Mouse (Mus musculus): ENCODE results near the gene Gatb.
"Not testable (repeated sequence)": the region's sequence is repeated elsewhere in the genome, so short reads cannot be mapped to it uniquely, and the experiment has no call there.

The Gatb gene

DNA sequence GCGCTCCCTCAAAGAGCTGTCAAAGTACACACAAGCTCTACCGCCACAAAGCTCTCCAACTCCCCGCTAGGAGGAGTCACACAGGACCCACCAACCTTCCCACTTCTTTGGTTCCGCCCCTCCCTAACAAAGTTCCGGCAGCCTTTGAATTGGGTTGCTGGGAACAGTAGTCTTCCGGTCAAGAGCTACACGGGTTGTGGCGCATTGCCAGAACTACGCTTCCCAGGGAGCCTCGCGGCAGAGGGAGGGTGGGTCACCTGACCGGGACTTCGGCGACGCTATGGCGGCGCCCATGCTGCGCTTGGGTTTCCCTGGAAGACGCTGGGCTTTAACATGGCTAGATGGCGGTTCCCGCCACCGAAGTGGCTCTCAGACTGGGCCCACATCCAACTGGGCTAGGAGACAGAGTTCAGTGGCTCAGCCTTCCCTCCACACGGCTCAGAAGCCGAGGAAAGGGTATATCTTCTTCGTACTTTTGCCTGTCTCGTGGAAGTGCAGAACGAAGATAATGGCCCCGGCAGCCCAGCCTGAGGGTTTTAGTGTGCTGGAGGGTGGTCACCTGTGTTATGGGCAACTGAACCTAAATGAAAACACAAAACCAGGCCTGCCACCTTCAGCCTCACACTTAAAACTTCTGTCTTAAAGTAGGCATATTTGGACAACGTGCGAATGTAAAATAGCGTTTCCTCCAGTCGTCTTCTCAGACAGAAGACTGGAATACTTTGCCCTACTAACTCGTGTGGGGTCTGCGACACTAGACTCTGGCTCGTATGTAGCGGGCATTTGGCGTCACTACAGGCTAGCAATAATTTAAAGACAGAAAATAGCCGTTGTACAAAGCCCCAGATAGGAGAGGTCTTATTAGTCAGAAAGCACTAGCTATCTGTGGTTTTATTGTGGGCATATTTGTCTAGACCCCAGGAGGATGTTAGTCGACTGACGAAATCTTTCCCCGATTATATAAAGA is at the start of gene Gatb:
Gatb (plus strand) TSS at position 256 of the 967 bp plus-strand sequence.
- in situ Hi-C loops (cut with MboI, MseI) = no loop called here

- in situ Hi-C loops (cut with MboI, MseI) = no loop called here
Observed at GRCm38 (mm10) chr3:85530601-85531161, 43.2 kb upstream of the Gatb start.

- in situ Hi-C loops (cut with MboI, MseI) = no loop called here
Observed at GRCm38 (mm10) chr3:85532376-85532775, 41.5 kb upstream of the Gatb start.

DNA sequence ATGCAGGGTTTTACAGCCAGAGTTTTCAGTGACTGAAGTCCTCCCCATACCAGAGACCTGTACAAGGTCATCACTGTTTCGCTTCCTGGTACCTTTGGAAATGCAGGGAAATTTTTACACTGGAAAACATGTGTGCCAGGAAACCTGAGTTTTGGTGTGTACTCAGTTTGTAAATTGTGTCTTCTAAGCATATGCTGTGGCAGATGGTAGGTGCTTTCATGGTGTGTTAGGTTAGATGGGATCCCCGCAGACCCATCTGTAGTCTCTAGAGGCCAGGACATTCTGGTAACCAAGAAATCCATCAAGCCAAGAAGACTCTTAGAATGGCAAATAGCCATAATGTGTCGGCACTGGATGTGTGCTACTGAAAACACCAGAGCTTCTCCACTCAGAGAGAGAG is 38.9 kb upstream of the Gatb start:
- in situ Hi-C loops (cut with MboI, MseI) = no loop called here

DNA sequence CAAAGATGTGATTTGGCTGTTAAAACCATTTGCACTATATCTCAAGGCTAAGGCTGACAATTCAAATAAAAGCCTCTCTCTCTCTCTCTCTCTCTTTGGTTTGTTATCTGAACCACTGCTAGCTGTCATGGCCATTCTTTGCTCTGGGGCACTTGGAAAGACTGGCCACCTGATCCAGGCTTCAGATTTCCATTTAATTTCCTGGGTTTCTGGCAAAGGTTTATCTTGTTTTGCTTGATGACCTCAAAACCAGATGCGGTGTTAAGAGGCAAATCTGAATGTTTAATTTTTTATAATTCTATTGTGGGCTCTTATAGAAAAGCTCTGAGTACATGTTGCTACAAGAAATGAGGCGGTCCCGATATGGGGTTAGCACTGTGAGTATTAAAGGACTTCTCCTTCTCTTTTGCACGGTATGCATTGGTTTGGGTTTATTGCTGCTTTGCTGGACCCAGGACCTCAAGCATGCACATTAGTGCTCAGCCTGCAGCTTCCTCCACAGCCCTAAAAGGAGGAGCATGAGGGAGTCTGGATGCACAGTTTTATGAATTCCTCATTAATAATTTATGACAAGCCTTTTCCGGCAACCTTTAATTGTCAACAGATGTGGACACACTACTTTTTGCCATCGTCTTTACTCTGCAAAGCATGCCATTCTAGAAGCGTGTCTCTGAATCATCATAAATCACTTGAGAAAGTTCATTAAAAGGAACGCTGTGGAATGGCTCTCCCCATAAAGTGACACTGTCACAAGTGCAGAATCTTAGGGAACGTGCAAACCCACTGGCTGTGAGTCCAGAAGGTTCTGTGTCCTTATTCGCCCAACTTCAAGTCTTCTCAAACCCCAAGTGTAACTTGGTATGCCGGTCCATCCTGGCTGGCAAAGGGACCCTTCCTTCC is 38.0 kb upstream of the Gatb start:
- in situ Hi-C loops (cut with MboI, MseI) = no loop called here

GRCm38 (mm10) chr3:85542765-85543164 is 31.2 kb upstream of the Gatb start:
- in situ Hi-C loops (cut with MboI, MseI) = no loop called here

DNA sequence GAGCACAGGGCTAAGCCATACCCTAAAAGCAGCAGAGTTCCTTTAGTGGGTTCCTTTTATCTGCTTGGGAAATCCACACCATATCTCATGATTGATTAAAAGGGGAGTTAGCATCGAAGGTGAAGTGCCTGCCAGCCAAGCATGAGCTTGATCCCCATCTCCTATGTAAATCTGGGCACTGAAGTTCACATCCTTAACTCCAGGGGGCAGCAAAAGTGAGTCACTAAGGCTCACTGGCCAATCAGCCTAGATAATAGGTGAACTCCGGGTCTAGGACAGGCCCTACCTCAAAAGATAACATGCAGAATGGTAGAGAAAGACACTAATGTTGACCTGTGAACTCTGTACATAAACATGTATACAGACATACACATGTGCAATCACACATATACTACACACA is 30.3 kb upstream of the Gatb start:
- in situ Hi-C loops (cut with MboI, MseI) = no loop called here

- in situ Hi-C loops (cut with MboI, MseI) = no loop called here
Observed at GRCm38 (mm10) chr3:85550312-85550711, 23.6 kb upstream of the Gatb start.

DNA sequence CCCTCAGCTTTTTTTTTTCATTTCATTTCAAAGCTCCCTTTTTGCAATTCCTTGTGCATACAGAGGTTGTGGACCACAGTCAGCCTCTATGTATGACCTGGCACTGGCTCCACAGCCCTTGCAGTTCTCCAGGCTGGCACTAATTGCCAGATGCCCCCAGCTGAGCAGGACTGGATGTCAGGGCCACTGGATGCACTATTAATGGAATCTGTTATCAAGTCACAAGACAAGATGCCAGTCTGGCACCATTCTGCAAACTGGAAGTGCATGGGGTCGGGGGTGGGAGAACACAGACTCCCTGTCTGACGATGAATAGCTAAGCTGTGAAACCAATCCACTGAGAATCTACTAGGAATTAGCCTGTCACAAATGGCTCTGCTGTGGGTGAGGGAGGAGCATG is 22.6 kb upstream of the Gatb start:
- in situ Hi-C loops (cut with MboI, MseI) = no loop called here

DNA sequence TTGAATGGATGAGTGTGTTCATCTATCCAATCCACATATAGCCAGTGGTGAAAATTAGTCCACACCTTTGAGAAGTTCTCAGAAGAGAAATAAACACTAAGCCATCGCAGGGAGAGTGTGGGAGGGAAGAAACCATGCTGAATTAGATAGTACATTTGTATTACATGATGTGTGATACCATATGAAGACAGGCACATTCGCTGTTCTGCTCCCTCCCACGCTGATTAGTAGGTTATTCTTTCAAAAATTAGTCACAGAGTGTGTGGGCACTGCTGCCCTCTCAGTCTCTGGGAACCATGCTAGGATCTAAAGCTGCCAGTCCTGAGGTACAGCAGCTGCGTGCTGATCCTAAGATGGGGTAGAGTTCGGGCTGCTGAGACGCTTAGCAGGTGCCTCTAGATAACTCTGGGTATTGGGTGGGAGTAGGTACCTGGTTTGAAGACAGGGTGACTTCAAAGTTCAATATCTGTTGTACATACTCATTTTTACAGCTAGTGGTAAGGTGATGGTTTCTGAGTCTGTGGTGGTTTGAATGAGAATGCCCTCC is 20.1 kb upstream of the Gatb start:
- in situ Hi-C loops (cut with MboI, MseI) = no loop called here

- in situ Hi-C loops (cut with MboI, MseI) = no loop called here
Observed at GRCm38 (mm10) chr3:85564603-85565002, 9.3 kb upstream of the Gatb start.

GRCm38 (mm10) chr3:85571276-85571675 is 2.6 kb upstream of the Gatb start:
- in situ Hi-C loops (cut with MboI, MseI) = no loop called here

DNA sequence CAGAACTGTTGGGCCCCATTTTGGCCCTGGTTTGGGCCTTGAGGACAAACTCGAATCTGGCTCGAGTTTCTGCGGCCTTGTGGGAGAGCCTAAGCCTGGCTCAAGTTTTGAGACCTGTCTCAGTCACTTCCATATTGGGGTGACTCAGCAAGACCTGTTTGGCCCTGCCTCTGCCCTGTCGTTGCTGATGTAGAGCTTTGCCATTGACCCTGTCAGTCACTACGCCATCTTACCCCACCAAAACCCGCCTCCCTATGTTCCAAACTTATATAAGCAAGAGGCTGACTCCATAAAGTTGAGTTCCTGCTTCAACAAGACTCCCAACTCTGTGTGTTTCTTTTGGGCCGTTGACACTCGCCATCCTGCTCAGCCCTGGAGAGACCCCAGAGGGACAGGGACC is 1.4 kb upstream of the Gatb start:
- in situ Hi-C loops (cut with MboI, MseI) = not testable (repeated sequence)

DNA sequence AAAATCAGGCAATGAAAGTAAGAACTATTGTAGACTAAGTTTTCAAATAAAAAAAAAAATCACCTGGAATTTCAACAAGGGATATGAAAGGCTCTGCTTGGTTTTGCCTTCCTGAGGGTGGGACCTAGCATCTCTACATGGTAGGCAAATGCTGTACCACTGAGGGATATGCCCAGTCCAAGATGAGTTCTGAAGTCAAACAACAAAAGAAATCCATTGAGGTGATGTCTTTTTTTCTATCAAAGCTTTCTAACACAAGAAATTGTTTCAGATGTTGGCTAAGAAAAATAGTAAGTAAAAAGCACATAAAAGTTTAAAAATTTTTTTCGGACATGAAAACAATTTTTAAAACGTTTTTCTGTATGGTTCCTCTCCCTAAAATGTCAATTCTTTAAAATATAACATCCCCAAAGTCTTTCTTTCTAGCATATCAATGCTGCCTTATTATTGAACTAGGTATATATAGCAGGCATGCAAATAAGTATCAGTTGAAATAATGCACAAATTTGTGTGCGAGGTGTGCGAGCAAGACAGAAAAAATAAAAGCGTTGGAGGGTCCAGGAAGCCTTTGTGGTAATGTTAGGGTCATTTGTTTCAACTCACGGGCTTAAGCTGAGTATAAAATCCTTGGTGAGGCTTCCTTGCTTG is 579 bp upstream of the Gatb start:
- in situ Hi-C loops (cut with MboI, MseI) = no loop called here

GRCm38 (mm10) chr3:85582726-85583125 is 8.8 kb downstream of the Gatb start:
- in situ Hi-C loops (cut with MboI, MseI) = no loop called here

DNA sequence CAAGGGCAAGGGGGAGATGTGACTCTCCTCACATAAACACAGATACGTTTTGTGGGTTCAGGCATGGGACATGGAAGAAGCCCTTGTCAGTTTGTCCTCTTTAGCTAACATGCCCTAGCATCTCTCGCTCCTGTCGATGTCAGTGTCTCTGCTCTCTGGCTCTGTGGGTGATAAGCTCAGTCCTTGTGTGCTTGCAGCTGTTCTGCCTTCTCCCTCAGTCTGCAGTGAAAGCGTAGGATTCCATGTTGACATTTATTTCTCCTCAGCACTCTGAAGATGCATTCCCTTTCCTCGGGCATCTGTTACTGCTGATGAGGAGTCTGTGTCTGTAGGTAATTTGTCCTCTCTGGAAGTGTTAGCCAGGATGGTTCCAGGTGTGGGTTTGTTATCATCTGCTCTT is 9.3 kb downstream of the Gatb start:
- in situ Hi-C loops (cut with MboI, MseI) = no loop called here

DNA sequence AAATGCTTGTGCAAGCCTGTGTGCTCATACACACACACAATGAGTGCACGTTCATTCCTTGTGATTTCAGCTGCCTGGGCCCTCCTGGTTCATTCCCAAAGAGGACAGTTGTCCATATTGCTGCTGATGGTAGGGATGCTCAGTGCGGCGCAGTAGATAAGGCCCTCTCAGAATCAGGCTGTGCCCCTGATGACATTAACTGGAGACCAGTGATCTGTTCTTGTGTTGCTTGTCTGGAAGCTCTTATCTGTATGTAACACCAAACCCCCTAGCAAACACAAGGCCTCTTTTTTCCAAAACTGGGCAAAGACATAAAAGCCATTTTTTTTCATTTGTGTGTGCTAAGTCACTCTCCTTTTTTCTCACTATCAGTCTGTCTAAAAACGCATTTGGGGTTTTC is 11.0 kb downstream of the Gatb start:
- in situ Hi-C loops (cut with MboI, MseI) = no loop called here

- in situ Hi-C loops (cut with MboI, MseI) = no loop called here
Observed at GRCm38 (mm10) chr3:85588701-85589100, 14.8 kb downstream of the Gatb start.

DNA sequence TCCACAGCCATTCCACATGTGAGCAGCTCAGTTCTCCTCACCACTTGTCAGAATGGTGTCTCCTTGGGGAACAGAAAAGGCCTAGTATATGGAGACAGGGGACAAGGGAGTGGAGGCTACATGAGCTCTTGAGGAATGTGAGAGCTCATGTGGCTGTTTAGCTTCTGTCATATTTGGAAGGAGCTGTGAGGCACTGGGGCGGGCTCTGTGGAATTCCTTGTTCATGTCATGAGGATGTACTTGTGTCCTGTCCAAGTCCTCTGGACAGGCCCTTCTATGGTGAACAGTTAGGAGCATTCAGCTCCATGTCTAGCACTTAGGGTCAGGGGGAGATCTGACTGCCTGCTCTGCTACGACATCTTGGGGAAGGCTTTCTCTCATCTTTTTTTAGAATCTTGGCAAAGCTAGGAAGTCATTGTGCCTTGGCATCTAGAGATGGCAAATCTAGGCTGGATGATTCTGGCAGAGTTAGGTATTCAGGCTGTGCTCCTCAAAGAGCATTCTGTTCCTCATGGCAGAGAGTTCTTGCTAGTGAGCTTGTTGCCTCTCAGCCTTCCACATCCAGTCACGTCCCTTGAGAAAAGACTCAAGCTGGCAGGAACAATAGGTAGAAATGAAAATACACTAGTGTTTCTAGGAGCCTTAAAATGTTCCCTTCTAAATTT is 16.3 kb downstream of the Gatb start:
- in situ Hi-C loops (cut with MboI, MseI) = no loop called here

- in situ Hi-C loops (cut with MboI, MseI) = no loop called here
Observed at GRCm38 (mm10) chr3:85592067-85592466, 18.1 kb downstream of the Gatb start.

Measured in T-helper 1 cell (primary cell).